Mouse (Mus musculus) spleen, postnatal 4 days (tissue): ENCODE results near the gene Gramd1b.

Experiments
- DNase-seq, 2 experiments: peaks; one replicate each; pipeline ENCODE4 v3.0.0; 2022; ENCODE audit warnings: low spot score in 2 of 2

The Gramd1b gene

GRCm38 (mm10) chr9:40269103-40269861 lies 261.9 kb downstream of the Gramd1b start, which contains the start of gene Scn3b:
TSS of gene Scn3b (plus strand) at chr9:40269217.
- no peak for DNase-seq

- no peak for DNase-seq
Observed at GRCm38 (mm10) chr9:40268748-40269102, 262.5 kb downstream of the Gramd1b start.

DNA sequence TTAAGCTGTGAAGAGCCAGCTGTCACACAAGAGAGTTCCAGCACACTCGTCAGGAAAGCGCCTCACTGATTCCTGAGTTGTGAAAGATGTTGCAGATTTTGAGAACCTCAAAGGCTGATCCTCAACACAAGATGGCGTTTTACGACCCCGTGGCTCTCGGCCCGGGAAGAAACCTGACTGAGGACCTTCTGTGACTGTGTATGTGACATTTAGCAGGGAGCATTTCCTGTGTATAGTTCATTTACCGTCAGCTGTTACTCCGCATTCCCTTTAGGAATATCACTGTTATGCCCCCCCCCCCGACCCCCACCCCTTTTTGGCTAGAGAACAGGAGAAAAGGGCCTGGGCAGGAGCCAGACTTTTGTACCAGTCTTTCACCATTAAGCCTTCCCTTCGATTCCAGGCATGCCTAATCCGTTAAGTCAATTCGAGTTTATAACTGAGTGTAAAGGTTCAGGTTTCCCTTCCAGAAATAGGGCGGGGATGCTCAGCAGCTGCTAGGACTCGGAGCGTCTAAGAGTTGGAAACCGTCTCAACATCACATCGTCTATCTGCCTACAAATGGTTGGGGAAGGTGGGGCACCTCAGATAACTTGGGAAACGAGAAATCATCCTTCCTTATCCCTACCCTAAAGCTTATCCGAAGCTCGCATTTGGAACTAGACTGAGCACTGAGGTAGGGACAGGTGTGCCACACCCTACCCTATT lies 263.0 kb downstream of the Gramd1b start:
- DNase-seq = no peak

GRCm38 (mm10) chr9:40263874-40264273 lies 267.3 kb downstream of the Gramd1b start:
- no peak for DNase-seq

- DNase-seq = no peak
Observed at GRCm38 (mm10) chr9:40252459-40252858, 278.7 kb downstream of the Gramd1b start.

GRCm38 (mm10) chr9:40249106-40249505 lies 282.1 kb downstream of the Gramd1b start:
- DNase-seq = no peak

- DNase-seq = no peak
Observed at GRCm38 (mm10) chr9:40246702-40247101, 284.5 kb downstream of the Gramd1b start.

- no peak for DNase-seq
Observed at GRCm38 (mm10) chr9:40245974-40246665, 285.1 kb downstream of the Gramd1b start.

GRCm38 (mm10) chr9:40245466-40245865 lies 285.7 kb downstream of the Gramd1b start:
- no peak for DNase-seq
